Comparison of ENCODE assay signal across 9 mouse cellular contexts in genomic region chr8:125935649-125936048, GRCm38 (mm10). TPM values are rescaled to one million over a fixed set of nuclear protein-coding genes. Genes with fewer than 3 reads are reported as not detected.
DNase-seq lines count a peak whose midpoint lies in the region; ATAC-seq and TF ChIP-seq lines count a peak whose summit lies in the region.
"Had no signal": no experiment of that assay in that cellular context is flagged by ENCODE, and none has a peak within 500 bp of the region (broad histone marks: within the 10 kb centered on the region; RNA-seq: fewer than 3 reads in every experiment).

No protein-coding gene starts in this region.

- TF ChIP-seq POLR2A in MEL (IDR thresholded peaks at IDR 0.05; ENCODE audit: control insufficient read depth in 1 of 2, insufficient read depth in 1 of 2, low read depth in 1 of 2, low read length in 2 of 2, poor library complexity in 1 of 2) = no peak

- H3K4me1 ChIP-seq in kidney, embryonic 14.5 days (ENCODE audit: control insufficient read depth, insufficient read depth, low read length) = no peaks in the 10 kb centered on the region
- no peaks in the 10 kb centered on the region for H3K4me1 ChIP-seq in MEL (ENCODE audit: control insufficient read depth in 1 of 2, insufficient read depth in 2 of 2, low read length in 2 of 2)
- H3K4me1 ChIP-seq: megakaryocyte, embryonic 14.5 days had no signal

- peaks cover 13% of the 10 kb centered on the region for H3K36me3 ChIP-seq in kidney, embryonic 14.5 days (ENCODE audit: control insufficient read depth, insufficient read depth, low read length)
- no peaks in the 10 kb centered on the region for H3K36me3 ChIP-seq in MEL (ENCODE audit: control insufficient read depth in 1 of 2, insufficient read depth in 2 of 2, low read length in 2 of 2)

- H3K27me3 ChIP-seq in kidney, embryonic 14.5 days (ENCODE audit: control insufficient read depth, insufficient read depth, low read length) = no peaks in the 10 kb centered on the region
- H3K27me3 ChIP-seq in MEL (ENCODE audit: control insufficient read depth in 1 of 2, insufficient read depth in 2 of 2, low read length in 2 of 2) = no peaks in the 10 kb centered on the region

- no peak overlapping the region for H3K4me3 ChIP-seq in kidney, embryonic 14.5 days (ENCODE audit: low read length)
- H3K4me3 ChIP-seq in MEL (ENCODE audit: control insufficient read depth in 1 of 2, insufficient read depth in 1 of 2, low read depth in 2 of 2, low read length in 2 of 2) = no peak overlapping the region
- H3K4me3 ChIP-seq in left cerebral cortex, adult 2 months = no peak overlapping the region
- H3K4me3 ChIP-seq: megakaryocyte, embryonic 14.5 days had no signal

- no peak for TF ChIP-seq EP300 in MEL (IDR thresholded peaks at IDR 0.05; ENCODE audit: low read depth in 1 of 2, low read length in 2 of 2)

- no peak for ATAC-seq in kidney, embryonic 14.5 days (ENCODE audit: low FRiP score, low TSS enrichment)
- ATAC-seq in frontal cortex, adult (ENCODE audit: low TSS enrichment) = peak; percentile 57
- peak; percentile 40; the same call in 1 of the 2 replicates for ATAC-seq in monocyte, adult 5-6 weeks (replicated peaks; ENCODE audit: insufficient number of reproducible peaks, low FRiP score, low TSS enrichment, poor library complexity, severe bottlenecking)

- H3K9ac ChIP-seq in kidney, embryonic 14.5 days (ENCODE audit: low read depth, low read length) = no peak overlapping the region
- H3K9ac ChIP-seq in MEL (ENCODE audit: control insufficient read depth, low read depth, low read length, poor library complexity, severe bottlenecking) = no peak overlapping the region

- peak; percentile 55 for DNase-seq in kidney, adult 11 months
- DNase-seq in MEL (ENCODE audit: low read depth, low spot score) = peak; percentile 33
- DNase-seq in c-Kit-positive CD71-positive TER-119-positive erythroid progenitor cells, embryonic 14.5 days (ENCODE audit: low spot score) = peak; percentile 22
- peak; percentile 49 to 64 for DNase-seq in left cerebral cortex, adult 2 months (ENCODE audit: extremely low spot score in 1 of 2, low spot score in 2 of 2)
- no peak for DNase-seq in Muller cell, postnatal 12 days (ENCODE audit: inconsistent ontology term)

- TF ChIP-seq CTCF in MEL (IDR thresholded peaks at IDR 0.05 in 2 of 3, conservative IDR thresholded peaks at IDR 0.05 in 1 of 3; ENCODE audit: control insufficient read depth in 1 of 3, insufficient read depth in 1 of 3, low read depth in 2 of 3, low read length in 3 of 3, poor library complexity in 1 of 3, severe bottlenecking in 1 of 3) = peak; percentile 44 to 60 (median 49); a peak in 5 of 6 replicates
- peak; percentile 83 for TF ChIP-seq CTCF in left cerebral cortex, adult 2 months (IDR thresholded peaks at IDR 0.05)

- no peaks in the 10 kb centered on the region for H3K9me3 ChIP-seq in kidney, embryonic 14.5 days (ENCODE audit: control insufficient read depth, low read length)
- no peaks in the 10 kb centered on the region for H3K9me3 ChIP-seq in MEL (replicated peaks; ENCODE audit: insufficient read depth, low read length)
- H3K9me3 ChIP-seq: megakaryocyte, embryonic 14.5 days had no signal

- no peak overlapping the region for H3K27ac ChIP-seq in kidney, embryonic 14.5 days (ENCODE audit: low read depth, low read length)
- H3K27ac ChIP-seq in MEL (ENCODE audit: control insufficient read depth, low read depth, low read length) = no peak overlapping the region
- no peak overlapping the region for H3K27ac ChIP-seq in left cerebral cortex, adult 2 months

- peak; percentile 10 for TF ChIP-seq RAD21 in MEL (IDR thresholded peaks at IDR 0.05; ENCODE audit: low read depth, low read length)

- intact Hi-C loops in left cerebral cortex, adult 2 months (cut with DNase I) = no loop called here

- H3K79me2 ChIP-seq in MEL (ENCODE audit: control insufficient read depth, insufficient read depth, low read length, poor library complexity) = no peaks in the 10 kb centered on the region

- H3K4me2 ChIP-seq in kidney, embryonic 14.5 days (replicated peaks; ENCODE audit: low read depth, low read length) = no peak overlapping the region

- 42% methylated on average over 9 of the region's 9 CpGs for WGBS in kidney, embryonic 14.5 days

TF ChIP-seq in MEL, 35 proteins besides CTCF, POLR2A, EP300 and RAD21:
- peak; percentile 22; the same call in 1 of the 2 replicates for TF ChIP-seq SMC3 (IDR thresholded peaks at IDR 0.05; ENCODE audit: low read depth, low read length)
- no peak for TF ChIP-seq MYB (IDR thresholded peaks at IDR 0.05; ENCODE audit: low read depth, low read length)

RNA-seq across cellular contexts. Expression of gene Map3k21, which starts 25.4 kb away (rescaled TPM):
- polyA plus RNA-seq in kidney, embryonic 14.5 days (2014; fragmentation: Nextera tagmentation; extraction: Ambion mirVana) = 4.3 and 5.8 TPM in 2 replicates
- total RNA-seq in MEL (2012; rRNA removed) = not detected in 2 replicates
- not detected for polyA plus RNA-seq in MEL (2012; ENCODE audit: insufficient read depth in 1 of 2, insufficient read length in 2 of 2, low read depth in 1 of 2, low replicate concordance in 2 of 2, missing spikeins in 1 of 2)
- 1 to 10 TPM; 1.8 to 3.0 TPM for total RNA-seq in left cerebral cortex, adult 2 months (2021)
- not detected in 3 replicates for total RNA-seq in monocyte, adult 5-6 weeks (2017)

RNA-seq across cellular contexts. Expression of gene Pcnx2, which starts 37.5 kb away (rescaled TPM):
- 0.15 and 0.19 TPM in 2 replicates for polyA plus RNA-seq in kidney, embryonic 14.5 days (2014; fragmentation: Nextera tagmentation; extraction: Ambion mirVana)
- total RNA-seq in MEL (2012; rRNA removed) = not detected in 2 replicates
- polyA plus RNA-seq in MEL (2012; ENCODE audit: insufficient read depth in 1 of 2, insufficient read length in 2 of 2, low read depth in 1 of 2, low replicate concordance in 2 of 2, missing spikeins in 1 of 2) = under 1 TPM in 1 of 2 experiments, not detected in 1; 0.04 TPM
- total RNA-seq in left cerebral cortex, adult 2 months (2021) = 10 to 100 TPM; 90.3 to 91.0 TPM
- not detected in 3 replicates for total RNA-seq in monocyte, adult 5-6 weeks (2017)

RNA-seq across cellular contexts. Expression of gene Kcnk1, which starts 59.3 kb away (rescaled TPM):
- polyA plus RNA-seq in kidney, embryonic 14.5 days (2014; fragmentation: Nextera tagmentation; extraction: Ambion mirVana) = 34.7 and 45.3 TPM in 2 replicates
- total RNA-seq in MEL (2012; rRNA removed) = not detected in 2 replicates
- not detected for polyA plus RNA-seq in MEL (2012; ENCODE audit: insufficient read depth in 1 of 2, insufficient read length in 2 of 2, low read depth in 1 of 2, low replicate concordance in 2 of 2, missing spikeins in 1 of 2)
- total RNA-seq in left cerebral cortex, adult 2 months (2021) = 10 to 100 TPM; 90.0 to 91.1 TPM
- not detected in 3 replicates for total RNA-seq in monocyte, adult 5-6 weeks (2017)

Comparison
In these comparisons a context has a peak if more than half of its experiments do, and no peak if none do; other contexts are left out.
1. RNA of gene Pcnx2, which starts 37.5 kb away (total RNA-seq): 90.3 to 91.0 TPM in left cerebral cortex, adult 2 months; not detected in MEL and not detected in monocyte, adult 5-6 weeks; every median in the first group is over 10 times any median in the second.
2. RNA of gene Kcnk1, which starts 59.3 kb away (total RNA-seq): 90.0 to 91.1 TPM in left cerebral cortex, adult 2 months; not detected in MEL and not detected in monocyte, adult 5-6 weeks; every median in the first group is over 10 times any median in the second.